Mouse (Mus musculus): Measurements from ENCODE around the gene Smndc1. TPM values are rescaled to one million over a fixed set of nuclear protein-coding genes. Genes with fewer than 3 reads are reported as not detected.
A peak's percentile ranks its signal among the peaks of the same experiment; 100 is the strongest.

Gene Smndc1
- polyA plus RNA-seq, 1 experiment from 2014 or later, result 35.8 TPM

- DNase-seq (ENCODE audit: low spot score) (peak; percentile 90), ATAC-seq (peak; percentile 58)
- no peaks in the 10 kb centered on the region for H3K27me3 ChIP-seq (replicated peaks; ENCODE audit: insufficient read depth, low read length)
- peak overlapping the region; percentile 74 for H3K4me3 ChIP-seq (ENCODE audit: low read depth, low read length)
- under 1% methylated on average over 17 of the region's 29 CpGs for WGBS
- H3K9ac ChIP-seq (replicated peaks; ENCODE audit: low read depth), result peak overlapping the region; percentile 36; the same call in 1 of the 2 replicates
- no peaks in the 10 kb centered on the region for H3K9me3 ChIP-seq (ENCODE audit: low read length)
- H3K27ac ChIP-seq (ENCODE audit: low read length), result peak overlapping the region; percentile 65; the same call in 1 of the 2 replicates
- TF ChIP-seq CTCF (IDR thresholded peaks at IDR 0.05) (no peak), EP300 (IDR thresholded peaks at IDR 0.05) (no peak)
- peaks cover 9% of the 10 kb centered on the region; the same call in 1 of the 2 replicates for H3K36me3 ChIP-seq (ENCODE audit: insufficient read depth, low read length)
- H3K4me1 ChIP-seq (ENCODE audit: insufficient read depth, low read depth, low read length), result peaks cover 8% of the 10 kb centered on the region; the same call in 1 of the 2 replicates
- H3K4me2 ChIP-seq (replicated peaks; ENCODE audit: low read depth, low read length), result peak overlapping the region; percentile 98
Measured at GRCm38 (mm10) chr19:53329992-53330381, 60.4 kb downstream of the Smndc1 start.

Other genes starting within 250 kb of the Smndc1 start
- 40.4 and 43.0 TPM in 2 replicates for gene Mxi1, start 80.1 kb downstream of the Smndc1 start, polyA plus RNA-seq (2015; fragmentation: Nextera tagmentation; extraction: Ambion mirVana)
- 2.2 TPM in 1 of 2 replicates, not detected in the other for gene Gm10197, start 18.8 kb downstream of the Smndc1 start, polyA plus RNA-seq (2015; fragmentation: Nextera tagmentation; extraction: Ambion mirVana)
- gene Dusp5, start 138.5 kb upstream of the Smndc1 start, polyA plus RNA-seq (2015; fragmentation: Nextera tagmentation; extraction: Ambion mirVana), result 10.6 and 10.9 TPM in 2 replicates
- 121 and 134 TPM in 2 replicates for gene Nutf2-ps1, start 198.5 kb upstream of the Smndc1 start, polyA plus RNA-seq (2015; fragmentation: Nextera tagmentation; extraction: Ambion mirVana)
- gene Smc3, start 209.8 kb upstream of the Smndc1 start, polyA plus RNA-seq (2015; fragmentation: Nextera tagmentation; extraction: Ambion mirVana), result 32.8 and 34.8 TPM in 2 replicates

Measured in lung, postnatal 0 days (tissue).